Mouse (Mus musculus) spleen, adult 18-20 months (tissue): ENCODE data around the gene Acvr1c.

Experiments used
- DNase-seq, 2 experiments: peaks; one replicate each; pipeline ENCODE4 v3.0.0; 2022; ENCODE audit warnings: mixed read lengths in 2 of 2

Gene Acvr1c

GRCm38 (mm10) chr2:58357414-58358131, at the start of gene Acvr1c:
Gene Acvr1c (minus strand): TSS chr2:58357895.
- peak in 1 of 2 experiments; percentile 6 for DNase-seq

- no peak for DNase-seq
Observed at GRCm38 (mm10) chr2:58403481-58403880, 45.8 kb upstream of the Acvr1c start.

- DNase-seq: no peak
Observed at GRCm38 (mm10) chr2:58388601-58389000, 30.9 kb upstream of the Acvr1c start.

- no peak for DNase-seq
Observed at GRCm38 (mm10) chr2:58380020-58380419, 22.3 kb upstream of the Acvr1c start.

GRCm38 (mm10) chr2:58379475-58379874, 21.8 kb upstream of the Acvr1c start:
- DNase-seq: no peak

GRCm38 (mm10) chr2:58377417-58378130, 19.9 kb upstream of the Acvr1c start:
- no peak for DNase-seq

- DNase-seq: no peak
Observed at GRCm38 (mm10) chr2:58366196-58366595, 8.5 kb upstream of the Acvr1c start.

DNA sequence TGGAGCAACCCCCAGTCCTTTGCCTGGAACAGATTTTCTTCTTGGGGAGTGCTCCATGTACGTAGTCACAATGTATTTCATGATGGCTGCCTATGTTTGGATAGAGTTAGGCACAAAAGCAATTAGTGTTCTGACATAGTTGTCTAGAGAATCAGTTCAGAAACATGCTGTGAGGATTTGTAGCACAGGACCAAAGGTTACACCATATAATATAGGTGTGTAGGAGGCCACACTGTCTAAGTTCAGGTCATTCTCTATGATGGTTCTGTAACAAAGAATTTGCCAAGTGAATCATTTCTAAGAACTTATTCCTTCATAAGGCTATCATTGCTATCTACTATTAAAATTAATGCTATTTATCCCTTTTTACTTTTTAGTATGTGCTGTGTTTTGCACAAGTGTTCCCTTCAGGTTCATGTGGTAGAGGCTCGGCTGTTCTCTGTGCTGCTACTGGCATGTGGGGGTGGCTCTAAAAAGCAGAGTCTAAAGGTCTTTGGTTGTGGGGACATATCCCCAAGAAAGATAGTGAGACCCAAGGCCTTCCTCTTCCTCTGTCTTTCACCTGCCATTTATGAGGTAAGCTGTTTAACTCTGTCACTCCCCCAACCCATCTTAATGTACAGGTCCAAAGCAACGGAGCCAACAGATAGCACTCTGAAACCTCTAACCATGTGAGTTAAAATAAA, 3.8 kb upstream of the Acvr1c start:
- DNase-seq: no peak

DNA sequence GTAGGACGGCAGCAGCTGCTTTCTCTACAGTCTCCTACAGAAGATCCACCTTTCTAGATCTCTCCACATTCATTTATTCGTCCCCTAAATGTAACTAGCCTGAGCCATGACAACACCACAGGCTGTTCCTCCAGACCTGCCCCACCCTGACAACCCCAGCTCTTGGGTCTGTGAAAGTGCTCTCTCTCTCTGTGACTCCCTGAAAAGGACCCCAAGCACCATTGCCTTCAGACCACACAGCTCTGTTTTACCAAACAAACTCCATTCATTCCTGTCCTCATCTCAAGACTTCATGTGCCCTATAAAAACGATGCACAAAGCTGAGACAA, 401 bp upstream of the Acvr1c start:
- no peak for DNase-seq

DNA sequence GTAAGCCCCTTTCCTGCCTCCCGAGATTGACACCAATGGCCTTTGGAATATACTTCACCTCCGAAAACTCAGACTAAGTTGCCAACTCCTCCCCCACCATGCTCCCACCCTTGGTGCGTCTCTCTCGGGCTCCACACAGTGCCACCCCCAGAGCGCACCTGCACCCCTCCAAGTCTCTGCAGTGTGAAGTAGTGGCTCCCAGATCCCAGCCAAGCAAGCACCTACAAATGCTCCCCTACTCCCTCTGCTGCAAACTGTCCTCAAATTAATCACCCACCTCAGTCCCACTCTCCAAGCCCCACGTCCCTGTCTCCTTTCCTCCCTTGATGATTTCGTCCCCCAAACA, 654 bp downstream of the Acvr1c start:
- no peak for DNase-seq

DNA sequence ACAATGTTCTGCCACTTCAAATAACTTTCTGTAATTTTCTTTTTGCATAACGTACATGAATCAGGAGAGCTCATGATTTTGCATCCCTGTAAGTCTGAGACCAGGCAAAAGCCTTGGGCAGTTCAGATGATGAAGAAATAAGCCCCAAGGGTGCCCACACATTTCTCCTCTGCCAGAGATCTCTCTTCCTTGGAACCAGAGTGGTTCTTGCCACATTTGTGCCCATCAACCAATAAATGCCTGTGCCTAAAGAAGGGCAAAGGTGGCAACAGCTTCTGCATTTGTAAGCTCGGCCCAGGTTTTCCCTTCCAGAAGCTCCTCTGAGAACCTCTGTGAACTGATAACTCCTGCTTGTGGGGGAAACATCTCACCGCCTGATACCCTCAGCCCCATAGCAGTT, 3.3 kb downstream of the Acvr1c start:
- no peak for DNase-seq

DNA sequence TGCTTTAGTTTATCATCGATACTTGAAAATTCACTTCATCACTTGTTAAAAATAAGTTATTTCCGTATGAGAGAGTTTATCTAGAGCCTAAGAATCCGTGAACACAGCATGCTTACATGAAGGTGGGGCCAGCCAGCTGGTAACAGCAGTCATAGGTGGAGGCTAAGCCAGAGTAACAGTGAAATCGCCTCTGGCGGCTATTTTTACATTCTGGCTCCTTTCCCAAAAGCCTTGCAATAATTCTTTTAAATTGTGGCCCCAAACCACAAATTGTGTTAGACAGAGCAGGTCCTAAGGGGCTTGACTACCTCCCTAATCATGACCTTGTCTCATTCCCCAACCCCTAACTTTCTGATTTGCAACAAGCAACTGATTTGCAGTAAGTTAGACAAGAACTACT, 4.8 kb downstream of the Acvr1c start:
- DNase-seq: no peak

DNA sequence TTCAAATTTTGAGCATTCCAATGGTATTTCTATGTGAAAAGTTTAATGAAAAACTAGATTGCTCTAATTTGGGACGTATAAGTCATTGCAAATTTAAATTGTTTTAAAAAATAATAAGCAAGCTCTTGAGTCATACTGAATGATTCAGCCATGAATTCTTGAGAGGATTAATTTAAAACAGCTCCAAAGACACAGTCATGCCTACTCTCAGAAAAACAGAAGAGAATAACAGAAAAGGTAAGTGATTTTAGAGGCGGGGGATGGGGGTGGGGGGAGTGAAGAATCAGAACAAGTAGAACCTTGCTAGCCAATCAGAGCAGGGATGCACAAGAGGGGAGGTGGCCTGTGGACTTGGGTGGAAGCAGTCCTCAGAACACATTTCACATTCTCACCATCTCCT, 7.0 kb downstream of the Acvr1c start:
- DNase-seq: no peak

GRCm38 (mm10) chr2:58336730-58337129, 21.0 kb downstream of the Acvr1c start:
- no peak for DNase-seq

DNA sequence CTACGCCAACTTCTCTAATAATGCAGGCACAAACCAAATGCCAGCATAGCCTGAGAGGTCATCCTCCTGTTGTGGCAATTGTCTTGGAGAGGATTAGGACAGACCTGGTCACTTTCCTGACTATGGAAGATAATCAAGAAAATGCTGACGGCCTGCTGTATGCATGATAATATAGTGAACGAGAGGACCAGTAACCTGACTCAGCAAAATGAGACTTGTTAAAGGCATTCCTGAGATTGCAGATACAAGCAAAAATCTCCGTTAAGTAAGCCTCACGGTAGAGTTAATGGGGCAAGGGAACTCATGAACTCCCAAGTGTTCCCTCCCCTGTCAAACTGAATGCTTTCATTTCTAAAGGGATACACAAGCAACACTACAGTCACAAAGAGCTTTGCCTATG, 28.1 kb downstream of the Acvr1c start:
- DNase-seq: no peak

- DNase-seq: peak in 1 of 2 experiments; percentile 21
Observed at GRCm38 (mm10) chr2:58324118-58324901, 33.4 kb downstream of the Acvr1c start.

GRCm38 (mm10) chr2:58323274-58323673, 34.4 kb downstream of the Acvr1c start:
- DNase-seq: no peak

DNA sequence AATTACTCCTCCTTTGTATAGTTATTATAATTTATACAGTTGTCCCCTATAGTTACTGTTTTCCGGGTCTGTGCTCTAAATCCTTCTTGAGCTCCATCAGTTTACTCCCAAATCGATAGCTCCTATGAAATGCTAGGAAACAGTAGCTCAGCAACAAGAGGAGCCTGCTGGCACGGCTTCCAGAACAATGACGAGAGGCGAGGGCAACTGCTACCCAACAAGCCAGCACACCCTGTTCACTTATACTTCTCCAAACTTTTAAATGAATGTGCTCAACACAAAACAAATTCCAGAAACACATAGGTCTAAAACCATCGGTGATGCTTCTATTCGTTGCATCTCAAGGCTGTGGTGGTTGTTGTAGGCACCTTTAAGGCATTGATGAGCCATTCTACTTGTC, 41.5 kb downstream of the Acvr1c start:
- DNase-seq: no peak

GRCm38 (mm10) chr2:58309695-58310094, 48.0 kb downstream of the Acvr1c start:
- no peak for DNase-seq

GRCm38 (mm10) chr2:58304450-58304849, 53.2 kb downstream of the Acvr1c start:
- no peak for DNase-seq

- no peak for DNase-seq
Observed at GRCm38 (mm10) chr2:58289759-58290431, 67.8 kb downstream of the Acvr1c start.

DNA sequence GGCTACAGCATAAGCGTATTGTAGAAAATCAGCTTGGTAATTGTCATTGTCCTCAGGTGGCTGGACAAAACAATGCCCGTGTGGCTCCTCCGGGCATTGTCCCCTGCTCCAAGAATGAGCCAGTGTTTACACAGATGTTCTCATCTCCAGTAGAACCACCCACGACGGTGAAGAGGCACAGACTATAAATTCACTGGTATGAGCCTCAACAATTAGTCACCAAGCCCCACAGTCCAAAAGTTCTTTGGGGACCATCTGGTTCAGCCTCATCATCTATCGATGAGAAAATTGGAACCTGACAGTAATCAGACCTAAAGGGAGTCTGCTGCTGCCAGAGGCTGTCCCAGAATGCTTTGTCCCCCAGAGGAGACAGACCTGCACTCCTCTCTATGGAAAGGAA, 68.4 kb downstream of the Acvr1c start:
- no peak for DNase-seq
